Mouse (Mus musculus) stomach, embryonic 15.5 days (tissue): Measurements from ENCODE around the gene Sgcg. TPM values are rescaled to one million over a fixed set of nuclear protein-coding genes. Genes with fewer than 3 reads are reported as not detected.
A peak's percentile ranks its signal among the peaks of the same experiment; 100 is the strongest.

ENCODE experiments used
- ATAC-seq: fragments of 200-750 bp; cut with Nextera tagmentation; 2 replicates; pipeline ENCODE4 v1.8.0; 2017; ENCODE audit warnings: low read depth, moderate number of reproducible peaks, moderate TSS enrichment; ENCODE audit not compliant: insufficient read depth, low FRiP score
- H3K27ac ChIP-seq: fragments of 300-500 bp; sonication (generic); 2 replicates; pipeline ENCODE4 v1.5.1; 2015; ENCODE audit warnings: mild to moderate bottlenecking, inconsistent platforms
- H3K27me3 ChIP-seq: fragments of 300-500 bp; sonication (generic); replicated peaks from 2 replicates; pipeline ENCODE4 v1.6.1; 2015; ENCODE audit warnings: inconsistent platforms
- H3K36me3 ChIP-seq: fragments of 300-500 bp; sonication (generic); 2 replicates; pipeline ENCODE4 v1.6.1; 2015; ENCODE audit warnings: inconsistent platforms
- H3K4me1 ChIP-seq: fragments of 300-500 bp; sonication (generic); 2 replicates; pipeline ENCODE4 v1.6.1; 2015; ENCODE audit warnings: inconsistent platforms
- H3K4me2 ChIP-seq: fragments of 300-500 bp; sonication (generic); 2 replicates; pipeline ENCODE4 v1.6.1; 2015; ENCODE audit warnings: mild to moderate bottlenecking, inconsistent platforms
- H3K4me3 ChIP-seq: fragments of 300-500 bp; sonication (generic); replicated peaks from 2 replicates; pipeline ENCODE4 v1.5.1; 2015; ENCODE audit warnings: inconsistent platforms
- H3K9ac ChIP-seq: fragments of 300-500 bp; sonication (generic); 2 replicates; pipeline ENCODE4 v1.6.1; 2015; ENCODE audit warnings: inconsistent platforms
- H3K9me3 ChIP-seq: fragments of 300-500 bp; sonication (generic); 2 replicates; pipeline ENCODE4 v1.6.1; 2016; ENCODE audit warnings: inconsistent platforms
- WGBS: fragments of 180-500 bp; shearing (Covaris S2); methylation state at CpG from one replicate; pipeline ENCODE4 v1.1.7; 2015; 5-methylcytosine and 5-hydroxymethylcytosine counted together
- polyA plus RNA-seq: library from polyadenylated mRNA; unstranded; fragments of >200 nt; fragmentation: Nextera tagmentation; extraction: Ambion mirVana; gene quantifications from 2 replicates; pipeline ENCODE4 v1.2.1, GENCODE M21; 2015

Gene Sgcg
- polyA plus RNA-seq, 1 experiment from 2014 or later = 0.78 TPM

GRCm38 (mm10) chr14:61172548-61173158, 85.6 kb downstream of the Sgcg start:
- H3K36me3 ChIP-seq = no peaks in the 10 kb centered on the region
- H3K27ac ChIP-seq = peak overlapping the region; percentile 83
- 0 out of 2 replicates have a peak, but pooled peaks cover 3% of the 10 kb centered on the region for H3K4me1 ChIP-seq
- H3K4me2 ChIP-seq = peak overlapping the region; percentile 88
- under 1% methylated on average over 50 of the region's 52 CpGs for WGBS
- peak; percentile 99 for ATAC-seq
- peak overlapping the region; percentile 35; the same call in 1 of the 2 replicates for H3K9ac ChIP-seq
- H3K4me3 ChIP-seq = peak overlapping the region; percentile 71
- H3K27me3 ChIP-seq = no peaks in the 10 kb centered on the region
- no peaks in the 10 kb centered on the region for H3K9me3 ChIP-seq

GRCm38 (mm10) chr14:61171261-61171970, 86.9 kb downstream of the Sgcg start:
- Histone ChIP-seq H3K9ac (no peak overlapping the region), H3K4me2 (no peak overlapping the region), H3K4me1 (0 out of 2 replicates have a peak, but pooled peaks cover 3% of the 10 kb centered on the region), H3K36me3 (no peaks in the 10 kb centered on the region), H3K4me3 (no peak overlapping the region), H3K27ac (no peak overlapping the region), H3K27me3 (no peaks in the 10 kb centered on the region), H3K9me3 (no peaks in the 10 kb centered on the region)
- 84% methylated on average over 5 of the region's 5 CpGs for WGBS
- ATAC-seq = no peak

Other genes starting within 250 kb of the Sgcg start
- gene Tnfrsf19, start 212.0 kb downstream of the Sgcg start, polyA plus RNA-seq = 23.6 and 28.5 TPM in 2 replicates
- gene Sacs, start 120.0 kb downstream of the Sgcg start, polyA plus RNA-seq = 2.4 TPM in 2 replicates
- 1.0 and 1.2 TPM in 2 replicates for gene Arl11, start 51.3 kb upstream of the Sgcg start, polyA plus RNA-seq
- gene Ebpl, start 101.9 kb upstream of the Sgcg start, polyA plus RNA-seq = 8.6 and 8.8 TPM in 2 replicates
- 41.1 and 44.9 TPM in 2 replicates for gene Kpna3, start 181.4 kb upstream of the Sgcg start, polyA plus RNA-seq